Mouse (Mus musculus) macrophage (primary cell): ENCODE measurements around the gene Xylb. TPM values are rescaled to one million over a fixed set of nuclear protein-coding genes. Genes with fewer than 3 reads are reported as not detected.

Source experiments
- H3K27ac ChIP-seq: fragments of 350-480 bp; formaldehyde crosslinking; 2 replicates; pipeline ENCODE4 v1.9.0; 2021
- H3K36me3 ChIP-seq: fragments of 350-480 bp; formaldehyde crosslinking; 2 replicates; pipeline ENCODE4 v1.9.0; 2021; ENCODE audit errors: inconsistent target
- H3K4me3 ChIP-seq: fragments of 350-480 bp; formaldehyde crosslinking; 2 replicates; pipeline ENCODE4 v1.9.0; 2021; ENCODE audit errors: inconsistent target
- H3K79me2 ChIP-seq: fragments of 350-480 bp; formaldehyde crosslinking; 2 replicates; pipeline ENCODE4 v1.9.0; 2021; ENCODE audit errors: inconsistent target
- WGBS: methylation state at CpG from one replicate; pipeline ENCODE4 v1.1.7; 2026; ENCODE audit warnings: inconsistent platforms; ENCODE audit not compliant: missing documents; 5-methylcytosine and 5-hydroxymethylcytosine counted together
- polyA plus RNA-seq: library from polyadenylated mRNA; stranded (reverse); fragments of 250-400 nt; gene quantifications from 3 replicates; pipeline ENCODE4 v1.2.4, GENCODE M21; 2018; ENCODE audit warnings: inconsistent platforms

Gene Xylb
- polyA plus RNA-seq, 1 experiment from 2014 or later: 5.5 TPM

DNA sequence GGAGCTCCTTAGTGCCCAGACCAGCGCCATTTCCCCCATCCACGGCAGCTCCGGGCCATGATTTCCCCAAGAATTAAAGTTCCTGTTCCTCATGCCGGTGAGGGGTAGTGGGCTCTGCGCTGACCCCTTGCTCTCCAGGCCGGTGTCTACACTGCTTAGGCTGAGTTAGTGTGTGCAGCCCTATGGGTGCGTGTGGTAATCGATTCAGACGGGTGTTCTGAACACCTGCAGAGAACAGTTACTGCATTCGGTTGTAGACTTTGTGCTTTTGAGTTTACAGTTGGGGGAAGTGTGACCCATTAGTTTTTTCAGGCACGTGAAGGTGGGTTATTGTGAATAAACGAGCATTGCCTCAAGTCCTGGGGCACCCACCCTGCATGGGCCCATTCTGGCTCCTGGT lies 80.9 kb downstream of the Xylb start:
- Histone ChIP-seq H3K36me3 (no peaks in the 10 kb centered on the region; the same call in 1 of the 2 replicates), H3K79me2 (no peaks in the 10 kb centered on the region), H3K27ac (no peak overlapping the region), H3K4me3 (no peak overlapping the region)
- WGBS: 94% methylated on average over 12 of the region's 12 CpGs

DNA sequence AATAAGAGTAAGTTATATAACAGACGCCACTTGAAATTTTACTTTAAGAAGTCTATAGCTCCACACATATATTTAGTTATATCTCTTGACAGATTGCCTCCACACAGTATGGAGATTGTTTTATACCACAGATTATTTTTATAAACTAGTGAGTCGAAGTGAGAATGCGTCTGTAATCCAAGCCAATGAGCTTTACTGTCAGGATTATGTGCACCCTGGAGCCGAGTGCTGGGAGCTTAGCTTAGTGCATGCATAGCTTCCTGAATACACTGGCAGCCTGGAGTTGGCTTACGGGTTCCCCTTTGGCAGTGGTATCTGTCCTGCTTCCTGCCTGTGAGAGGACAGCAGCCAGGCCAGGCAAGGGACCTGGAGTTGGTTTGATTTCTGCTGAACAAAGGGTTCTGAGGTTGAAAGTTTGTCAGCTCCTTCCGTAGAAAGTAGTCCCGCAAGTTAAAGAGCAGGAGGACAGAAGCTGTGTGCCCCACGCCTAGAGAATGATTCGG lies 81.4 kb downstream of the Xylb start:
- Histone ChIP-seq H3K27ac (no peak overlapping the region), H3K4me3 (no peak overlapping the region), H3K79me2 (no peaks in the 10 kb centered on the region), H3K36me3 (no peaks in the 10 kb centered on the region)
- WGBS: 91% methylated on average over 9 of the region's 9 CpGs

Other genes with a start within 250 kb of the Xylb start
- gene Acaa1b, start 200.3 kb upstream of the Xylb start, polyA plus RNA-seq: not detected in 3 replicates
- not detected in 3 replicates for gene Gm47289, start 198.2 kb upstream of the Xylb start, polyA plus RNA-seq
- gene Slc22a13, start 148.3 kb upstream of the Xylb start, polyA plus RNA-seq: not detected in 3 replicates
- 16.4 to 22.2 TPM (median 20.9 TPM) in 3 replicates for gene Oxsr1, start 35.0 kb upstream of the Xylb start, polyA plus RNA-seq
- 27.8 to 102 TPM (median 60.2 TPM) in 3 replicates for gene Acaa1a, start 17.7 kb upstream of the Xylb start, polyA plus RNA-seq
- gene Myd88, start 16.0 kb upstream of the Xylb start, polyA plus RNA-seq: 43.1 to 84.4 TPM (median 77.6 TPM) in 3 replicates
- not detected in 3 replicates for gene Slc22a14, start 8.2 kb downstream of the Xylb start, polyA plus RNA-seq
- gene Acvr2b, start 44.7 kb downstream of the Xylb start, polyA plus RNA-seq: 0.65 to 1.7 TPM (median 0.74 TPM) in 3 replicates
- gene Exog, start 87.6 kb downstream of the Xylb start, polyA plus RNA-seq: 2.6 to 6.0 TPM (median 4.0 TPM) in 3 replicates
- not detected in 3 replicates for gene Scn5a, start 221.6 kb downstream of the Xylb start, polyA plus RNA-seq